Mouse (Mus musculus) fibroblast of lung, adult 2 months (primary cell): ENCODE data around the gene Gjb4.
A peak's percentile ranks its signal among the peaks of the same experiment; 100 is the strongest.

Experiments
- DNase-seq: peaks from one replicate; pipeline ENCODE4 v3.0.0-alpha.2; 2011; ENCODE audit warnings: low read depth

Gene Gjb4

DNA sequence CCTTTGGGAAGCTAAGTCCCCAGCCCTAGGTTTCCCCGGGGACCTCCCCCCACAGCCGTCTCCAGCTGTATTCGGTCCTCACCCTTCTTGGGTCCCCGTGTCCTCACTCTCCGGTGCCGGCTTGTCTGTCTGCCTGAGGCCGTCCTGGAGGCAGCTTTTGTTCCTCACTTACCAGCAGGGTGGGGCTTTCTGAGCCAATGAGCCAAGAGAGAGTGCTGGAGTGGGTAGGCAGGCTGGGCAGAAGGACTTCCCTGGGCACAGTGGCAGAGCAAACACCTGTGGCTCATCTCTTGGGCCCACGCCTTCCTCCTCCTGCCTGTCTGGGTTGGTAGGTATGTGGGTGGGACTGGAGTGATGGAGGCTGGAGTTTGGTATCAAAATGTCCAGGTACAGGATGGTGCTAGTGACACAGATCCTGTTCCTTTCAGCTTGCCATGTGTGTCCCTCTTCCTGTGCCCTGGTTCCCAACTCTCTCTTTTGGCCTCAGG lies at the start of gene Gjb4:
Gene Gjb4, minus strand, starts transcription at position 131 of the 488 bp plus-strand sequence.
- DNase-seq, result no peak

DNA sequence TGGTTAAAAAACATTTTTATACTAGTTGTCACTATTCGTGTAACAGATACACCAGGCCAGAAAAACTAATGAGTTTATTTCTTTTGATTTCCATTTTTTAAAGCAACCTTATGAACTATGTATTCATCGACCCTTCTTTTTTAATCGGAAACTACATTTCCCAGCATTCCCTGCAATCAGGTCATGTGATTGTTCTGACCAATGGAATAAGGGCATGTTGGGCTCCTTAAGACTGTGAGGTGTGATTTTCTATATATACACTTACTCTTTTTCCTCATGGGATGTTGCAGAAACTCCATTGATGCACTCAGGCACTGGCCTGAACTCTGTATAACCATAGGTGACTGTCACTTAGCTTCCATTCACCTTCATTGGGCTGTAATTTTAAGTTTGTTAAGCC lies 48.7 kb upstream of the Gjb4 start:
- no peak for DNase-seq

DNA sequence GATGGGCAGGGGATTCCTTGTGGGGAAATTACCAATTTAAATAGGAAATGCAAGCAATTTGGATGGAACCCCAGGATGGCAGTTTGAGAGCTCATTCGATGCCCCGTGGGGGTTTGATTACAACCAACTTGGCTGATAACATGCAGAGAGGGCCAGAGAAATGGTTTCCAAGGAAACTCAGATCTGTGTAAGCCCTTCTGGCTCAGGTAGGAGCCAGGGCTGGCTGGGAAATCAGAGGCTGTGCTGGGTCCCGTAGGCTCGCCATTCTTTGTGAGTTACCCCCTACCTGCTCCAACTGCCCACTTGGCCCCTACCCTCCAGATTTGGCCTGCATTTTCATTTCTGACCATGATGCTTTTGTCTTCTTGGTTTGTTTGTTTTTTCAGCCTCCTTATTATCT lies 48.3 kb upstream of the Gjb4 start:
- no peak for DNase-seq

DNA sequence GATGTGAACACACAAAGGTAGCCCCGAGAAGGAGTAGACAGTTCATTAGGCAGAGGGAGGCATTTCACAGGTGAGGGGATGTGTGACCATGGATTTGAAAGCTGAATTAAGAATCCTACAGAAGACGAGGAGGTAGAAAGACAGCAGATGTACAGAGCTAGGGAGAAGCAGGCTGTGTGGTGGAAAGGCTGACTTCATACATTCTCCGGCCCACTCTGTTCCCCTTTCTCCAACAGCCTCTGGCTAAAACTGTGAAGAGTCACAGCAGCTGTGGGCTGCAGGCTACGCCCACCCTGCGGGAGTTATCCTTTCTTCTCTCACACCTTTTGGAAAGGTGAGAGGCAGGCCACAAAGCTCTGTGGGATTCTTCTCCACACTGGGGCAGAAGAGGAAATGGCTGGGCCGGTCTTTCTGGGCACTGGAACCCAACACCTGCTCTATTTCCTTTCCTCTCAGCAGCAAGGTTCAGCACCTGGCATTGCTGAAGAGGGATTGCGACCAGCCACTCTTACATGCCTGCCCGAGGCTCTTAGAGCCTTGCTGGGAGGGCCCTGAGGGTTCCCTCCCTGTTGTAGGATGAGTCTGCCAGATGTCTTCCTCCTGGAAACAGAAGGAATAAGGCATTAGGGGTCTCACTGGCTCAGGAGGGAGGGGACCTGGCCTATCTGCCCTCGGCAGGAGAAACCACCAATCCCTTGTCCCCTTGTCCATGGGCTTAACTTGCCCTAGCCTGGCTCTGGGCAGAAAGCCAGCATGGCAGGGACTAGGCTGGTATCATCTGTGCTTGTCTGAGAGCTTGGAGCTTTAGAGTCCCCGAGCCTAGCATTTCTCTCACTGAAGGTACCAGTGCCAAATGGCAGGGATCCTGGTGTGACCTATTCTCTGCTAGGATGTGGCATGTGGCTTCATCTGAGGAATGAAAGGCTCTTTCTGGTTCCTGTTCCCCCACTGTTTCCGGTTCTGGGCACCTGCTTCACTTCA lies 46.6 kb upstream of the Gjb4 start:
- no peak for DNase-seq

DNA sequence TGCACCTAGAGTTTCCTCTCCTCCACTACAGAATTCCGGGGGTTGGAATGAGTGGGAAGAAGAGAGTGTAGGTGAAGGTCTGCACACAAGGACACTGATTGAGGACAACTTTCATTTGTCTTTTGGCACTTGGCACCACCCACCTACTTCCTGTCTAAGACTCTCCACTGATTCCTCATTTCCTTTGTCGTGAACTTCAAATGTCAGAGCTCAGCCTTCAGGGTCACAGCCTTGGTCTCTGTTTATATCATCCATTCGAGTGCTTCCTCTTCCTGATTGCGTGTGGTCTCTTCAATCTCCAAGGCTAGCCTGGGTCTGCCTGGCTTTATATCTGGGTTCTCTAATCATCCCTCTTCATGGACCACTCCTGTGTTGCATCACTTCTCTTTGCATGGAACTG lies 41.7 kb upstream of the Gjb4 start:
- DNase-seq, result no peak

DNA sequence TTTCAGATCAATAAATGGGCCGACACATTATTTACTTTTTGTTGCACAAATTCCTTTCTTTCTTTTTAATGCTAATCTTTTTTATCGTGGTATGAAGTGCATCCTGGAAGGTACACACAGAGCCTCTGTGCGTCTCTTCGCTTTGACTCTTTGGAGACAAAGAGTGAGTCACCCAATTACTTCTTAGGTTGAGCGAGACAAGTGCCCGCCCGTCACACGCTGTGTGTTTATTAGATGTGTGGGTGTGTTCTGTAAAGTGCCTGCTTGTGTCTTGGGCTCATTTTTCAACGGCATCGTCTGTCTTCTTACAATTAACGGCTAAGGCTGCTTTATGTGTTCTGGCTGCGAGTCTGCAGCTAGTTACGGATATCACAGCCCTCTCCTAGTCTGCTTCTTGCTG lies 35.8 kb upstream of the Gjb4 start:
- DNase-seq, result no peak

DNA sequence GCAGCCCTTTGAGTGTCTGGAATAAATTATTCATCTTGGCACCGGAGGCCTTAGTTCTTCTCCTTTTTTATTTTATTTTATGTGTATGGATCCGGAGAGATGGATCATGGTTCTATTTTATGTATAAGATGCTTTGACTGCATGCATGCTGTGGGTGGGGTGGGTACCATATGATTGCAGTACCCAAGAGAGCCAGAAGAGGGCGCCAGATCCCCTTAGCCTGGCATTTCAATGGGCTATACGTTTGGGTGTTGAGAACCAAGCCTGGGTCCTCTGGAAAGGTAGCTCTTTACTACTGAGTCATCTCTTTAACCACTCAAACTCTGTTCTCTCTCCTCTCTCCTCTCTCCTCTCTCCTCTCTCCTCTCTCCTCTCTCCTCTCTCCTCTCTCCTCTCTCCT lies 23.5 kb upstream of the Gjb4 start:
- no peak for DNase-seq

DNA sequence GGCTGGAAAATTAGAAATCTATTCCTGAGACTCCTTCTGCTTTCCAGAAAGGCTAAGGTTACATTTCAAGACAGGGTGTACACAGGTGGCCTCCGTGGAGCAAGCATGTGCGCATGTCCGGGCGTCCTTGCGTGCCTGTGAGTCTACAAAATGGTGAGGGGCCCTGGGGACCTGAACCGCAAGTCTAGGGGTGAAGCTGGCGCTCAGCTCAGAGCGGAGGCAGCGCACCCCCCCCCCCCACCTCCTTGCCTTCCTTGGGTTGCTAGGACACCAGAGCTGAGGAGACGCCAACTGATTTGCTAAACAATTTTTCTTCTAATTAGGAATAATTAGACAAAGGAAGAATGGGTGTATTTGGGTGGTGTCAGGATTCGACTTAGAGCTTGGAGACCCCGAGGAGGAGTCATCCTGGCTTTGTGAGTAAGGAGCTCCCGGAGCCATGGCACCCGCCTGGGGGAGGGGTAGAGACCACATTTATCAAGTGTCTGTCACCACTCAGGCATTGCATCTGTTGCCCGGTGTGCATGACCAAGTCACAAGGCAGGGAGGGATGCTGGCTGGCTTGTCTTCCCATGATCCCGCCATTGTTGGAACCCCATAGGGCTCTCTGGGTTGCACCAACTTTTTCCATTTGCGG lies 21.8 kb upstream of the Gjb4 start:
- no peak for DNase-seq

DNA sequence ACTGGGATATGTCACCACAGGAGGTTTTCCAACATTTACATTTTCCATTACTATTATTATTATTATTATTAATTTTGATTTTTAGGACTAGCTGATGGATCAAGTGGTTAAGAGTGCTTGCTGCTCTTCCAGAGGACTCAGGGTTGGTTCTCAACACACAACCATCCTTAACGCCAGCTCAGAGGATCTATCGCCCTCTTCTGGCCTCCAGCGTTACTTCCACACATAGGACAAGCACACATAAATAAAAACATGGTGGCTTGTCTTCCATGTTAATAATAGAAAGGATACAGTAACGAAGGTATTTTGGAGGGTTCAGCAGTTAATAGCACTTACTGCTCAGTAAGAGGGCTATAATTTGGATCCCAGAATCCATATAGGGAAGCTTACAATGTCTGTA lies 20.8 kb upstream of the Gjb4 start:
- no peak for DNase-seq

DNA sequence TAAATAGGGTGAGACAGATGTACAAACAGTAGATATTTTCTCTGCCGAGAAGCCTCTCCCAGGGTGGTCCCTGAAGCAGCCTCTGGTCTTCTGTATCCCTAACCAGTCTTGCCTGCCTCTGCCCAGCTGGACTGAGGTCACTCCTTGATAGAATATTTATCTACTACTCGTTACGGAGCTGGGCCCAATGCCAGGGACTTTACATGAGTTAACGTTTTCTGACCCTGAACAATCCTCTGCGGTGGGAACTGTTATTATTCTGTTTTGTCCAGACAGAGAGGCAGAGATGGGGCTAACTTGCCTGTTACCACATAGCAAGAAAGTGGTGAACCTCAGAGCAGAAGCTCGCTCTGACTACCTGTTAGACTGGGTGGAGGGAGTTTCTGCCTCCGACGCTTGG lies 19.6 kb upstream of the Gjb4 start:
- no peak for DNase-seq

DNA sequence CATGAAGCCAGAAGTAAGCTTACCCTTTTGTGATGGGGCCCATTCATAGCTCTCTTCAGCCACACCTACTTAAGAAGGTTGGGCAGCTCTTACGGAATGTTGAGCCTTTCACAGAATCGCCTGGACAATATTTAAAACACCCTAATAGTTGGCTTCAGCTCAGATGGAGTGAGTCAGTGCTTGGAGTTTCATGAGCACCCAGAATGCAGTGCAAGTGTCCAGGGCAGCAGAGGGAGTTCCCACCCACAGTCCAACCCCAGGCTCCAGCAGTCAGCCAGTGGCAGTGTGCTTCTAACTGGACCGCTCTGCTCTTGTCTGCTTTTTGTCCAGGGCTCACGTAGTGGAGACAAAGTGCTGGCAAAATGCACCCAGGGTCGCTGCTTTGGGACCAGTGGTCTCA lies 17.7 kb upstream of the Gjb4 start:
- peak; percentile 72 for DNase-seq

DNA sequence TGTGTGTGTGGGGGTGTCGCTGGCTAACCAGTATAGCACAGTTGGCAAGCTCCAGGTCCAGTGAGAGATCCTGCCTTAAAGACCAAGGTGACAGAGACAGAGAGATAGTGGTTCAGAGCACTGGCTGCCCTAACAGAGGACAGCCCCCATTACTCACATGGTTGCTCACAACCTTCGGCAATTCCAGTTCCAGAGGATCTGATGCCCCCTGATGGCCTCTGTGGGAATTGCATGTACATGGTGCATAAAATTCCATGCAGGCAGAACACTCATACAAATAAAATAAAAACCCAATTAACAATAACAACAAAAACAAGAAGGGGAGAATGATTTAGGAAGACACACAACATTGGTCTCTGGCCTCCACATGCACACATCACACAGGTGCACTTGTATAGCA lies 16.6 kb upstream of the Gjb4 start:
- no peak for DNase-seq

DNA sequence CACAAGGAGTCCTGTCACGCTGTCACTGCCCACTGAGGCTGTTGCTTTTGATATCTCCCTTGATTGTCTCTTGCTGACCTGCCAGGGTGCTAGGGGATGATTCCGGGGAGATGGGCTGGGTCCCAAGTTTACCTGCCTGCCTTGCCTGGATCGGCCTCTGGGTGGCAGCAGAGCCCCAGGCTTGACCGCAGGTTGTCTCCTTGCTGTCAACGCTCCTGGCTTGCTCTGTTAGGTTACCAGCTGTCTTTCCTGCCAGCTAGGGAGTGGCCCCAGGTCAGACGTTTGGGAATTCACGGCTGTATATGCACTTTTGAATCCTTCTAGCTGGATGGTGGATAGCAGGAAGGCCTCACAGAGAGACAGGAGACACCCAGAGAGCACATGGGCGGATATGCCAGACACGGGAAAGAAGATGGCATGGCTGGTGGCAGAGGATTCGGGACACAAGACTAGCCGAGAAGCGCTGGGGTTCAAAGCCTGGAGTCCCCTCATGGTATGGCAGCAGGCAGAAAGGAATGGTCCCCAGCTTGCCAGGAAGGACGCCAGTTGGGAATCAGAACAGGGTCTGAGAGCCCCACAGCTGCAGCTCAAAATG lies 14.6 kb upstream of the Gjb4 start:
- no peak for DNase-seq

DNA sequence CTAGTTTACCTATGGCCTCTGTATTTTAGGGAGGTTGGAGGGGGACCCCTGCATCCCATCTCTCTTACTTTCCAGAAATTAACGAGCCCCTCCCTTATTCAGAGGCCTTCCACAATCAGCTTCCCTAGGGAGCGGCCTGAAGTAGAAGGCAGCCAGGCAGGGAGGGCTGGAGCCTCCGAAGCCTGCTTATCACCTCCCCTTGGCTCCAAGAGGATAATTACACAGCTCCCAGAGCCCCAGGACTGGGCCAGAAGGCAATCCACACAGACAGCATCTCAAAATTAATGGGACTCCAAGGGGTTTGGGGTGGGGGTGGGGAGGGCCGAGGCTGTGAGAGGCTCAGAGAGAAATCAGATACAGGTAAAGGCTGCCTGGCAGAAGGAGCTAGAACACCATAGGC lies 12.0 kb upstream of the Gjb4 start:
- no peak for DNase-seq

DNA sequence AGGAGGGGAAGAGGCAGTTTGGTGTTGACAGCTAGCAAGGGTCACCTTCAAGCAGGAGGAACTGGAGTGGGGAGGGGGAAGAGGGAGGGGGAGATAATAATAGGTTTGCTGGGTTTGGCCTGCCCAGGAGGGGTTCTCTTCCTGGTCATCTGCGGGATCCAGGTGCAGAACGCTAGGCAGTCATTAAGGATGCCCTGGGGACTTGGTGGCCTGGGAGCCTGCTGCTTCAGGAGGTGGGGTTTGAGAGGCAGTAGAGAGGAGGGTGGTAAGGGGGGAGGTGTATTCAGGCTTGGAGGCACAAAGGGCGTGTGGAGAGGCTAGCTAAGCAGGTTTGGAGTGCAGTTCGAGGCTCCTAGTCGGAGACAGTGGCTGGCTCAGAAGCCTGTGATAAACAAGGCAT lies 11.6 kb upstream of the Gjb4 start:
- no peak for DNase-seq

DNA sequence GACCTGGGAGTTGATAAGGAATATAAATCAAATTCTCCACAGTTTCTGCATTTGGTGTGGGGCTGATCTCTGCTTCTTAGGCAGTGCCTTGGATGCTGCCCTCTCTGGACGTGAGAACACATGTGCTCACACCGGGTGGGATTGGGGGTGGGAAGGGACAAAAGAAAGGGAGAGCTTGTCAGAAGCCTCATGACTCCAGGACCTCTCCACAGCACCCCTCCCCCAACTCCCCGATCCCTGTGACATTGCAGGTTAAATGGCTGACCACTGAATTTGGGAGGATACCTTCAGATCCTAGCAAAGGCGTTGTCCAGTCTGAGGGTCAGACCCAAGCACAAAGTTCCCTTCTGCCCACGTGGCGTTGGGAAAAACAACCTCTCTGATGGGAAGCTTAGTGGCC lies 10.6 kb upstream of the Gjb4 start:
- DNase-seq, result no peak

DNA sequence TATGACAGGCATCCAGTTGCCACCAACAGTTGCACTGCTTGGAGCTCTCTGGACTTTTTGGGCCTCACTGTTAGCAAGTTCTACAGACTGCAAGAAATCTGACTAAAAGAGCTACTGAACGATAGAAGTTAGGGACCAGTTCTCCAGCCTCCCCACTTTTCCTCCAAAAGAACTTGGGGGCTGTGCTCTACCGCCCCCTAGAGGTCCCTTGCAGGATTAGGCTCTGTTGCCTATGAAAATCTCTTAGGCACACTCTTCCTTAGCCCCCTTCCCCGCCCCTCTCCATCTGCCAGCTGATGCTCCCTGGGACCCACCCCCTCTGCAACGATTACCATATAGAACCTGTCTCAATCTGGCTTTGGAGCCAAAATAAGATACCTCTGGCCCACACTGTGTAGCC lies 9.4 kb upstream of the Gjb4 start:
- DNase-seq, result no peak

DNA sequence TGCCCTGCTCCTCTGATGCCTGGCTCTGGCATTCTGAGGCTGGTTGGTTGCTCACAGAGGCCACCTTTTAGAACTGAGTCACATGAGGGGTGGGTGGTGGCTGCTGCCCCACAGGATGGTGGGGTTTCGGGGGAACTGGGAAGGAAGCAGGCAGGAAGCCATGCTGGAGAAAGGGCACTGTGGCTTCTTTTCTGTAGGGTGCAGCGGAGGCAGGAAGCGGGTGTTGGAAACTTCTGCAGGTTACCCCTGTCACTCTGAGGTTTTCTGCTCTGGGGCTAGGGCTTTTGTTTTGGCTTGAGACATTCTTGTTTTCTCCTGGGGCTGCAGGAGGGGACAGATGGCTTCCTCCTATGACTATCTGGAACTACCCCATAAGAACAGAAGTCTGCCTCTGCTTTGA lies 8.6 kb upstream of the Gjb4 start:
- no peak for DNase-seq

DNA sequence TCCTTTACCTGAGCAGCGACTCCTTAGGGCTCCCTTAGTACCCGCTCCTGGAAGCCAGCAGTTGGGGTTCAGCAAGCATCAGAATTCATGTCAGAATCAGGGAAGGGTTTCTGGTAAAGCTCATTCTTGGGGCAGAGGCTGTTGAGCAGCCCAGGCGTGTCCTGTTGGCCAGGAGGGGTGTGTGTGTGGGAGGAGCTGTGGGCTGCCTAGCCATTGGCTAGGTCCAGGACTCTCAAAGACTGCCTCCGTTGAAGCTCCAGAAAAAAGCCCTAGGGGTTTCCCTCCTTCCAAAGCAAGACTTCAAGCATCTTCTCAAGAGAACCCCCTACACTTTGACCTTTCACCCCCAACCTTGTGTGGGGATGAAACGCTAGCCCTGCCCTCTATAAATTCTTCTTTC lies 4.1 kb upstream of the Gjb4 start, which contains the start of gene Gjb5:
Gene Gjb5, minus strand, starts transcription at position 164 of the 400 bp plus-strand sequence.
- DNase-seq, result no peak

DNA sequence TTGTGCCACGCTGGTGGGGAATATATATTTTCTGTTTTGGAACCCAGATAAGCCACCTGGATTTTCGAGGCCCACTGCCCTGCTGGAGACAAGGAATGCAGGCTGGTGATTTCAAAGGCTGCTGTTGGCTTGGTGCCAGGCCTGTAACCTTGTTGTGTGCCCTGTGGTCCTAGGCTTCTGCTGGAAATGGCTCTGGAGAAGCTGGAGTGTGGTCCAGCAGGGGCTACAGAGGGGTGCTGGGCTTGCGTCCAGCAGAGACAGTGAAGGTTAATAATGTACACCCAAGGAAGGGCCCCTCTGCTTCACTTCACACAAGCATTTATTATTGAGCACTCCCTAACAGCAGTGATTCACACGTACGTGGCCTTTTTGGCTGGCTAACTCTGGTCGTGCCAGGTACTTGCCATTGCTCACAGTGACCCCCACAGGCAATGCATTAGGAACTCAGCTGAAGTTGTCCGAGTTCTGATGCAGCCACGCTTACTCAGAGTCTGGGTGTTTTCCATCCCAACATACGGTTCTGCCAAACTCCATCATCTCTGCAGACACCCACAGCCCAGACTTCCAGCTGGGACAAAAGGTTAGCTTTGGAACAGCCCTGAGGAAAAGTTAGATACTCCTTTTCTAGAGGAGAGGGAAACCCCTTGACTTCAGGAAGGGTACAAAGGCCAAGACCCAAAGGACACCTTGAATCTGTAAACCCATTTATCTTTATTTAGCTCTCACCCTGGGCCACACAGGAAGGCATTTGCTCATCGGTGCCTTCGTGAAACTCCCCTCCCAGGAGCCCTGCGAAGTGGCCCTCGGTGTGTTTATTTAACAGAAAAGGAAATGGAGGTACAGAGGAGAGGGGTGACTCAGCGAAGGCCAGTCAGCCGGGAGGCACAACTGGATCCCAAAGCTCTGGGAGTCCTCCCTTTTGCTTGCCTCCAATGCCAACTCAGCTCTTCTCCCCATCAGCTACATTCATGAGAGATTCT lies 915 bp upstream of the Gjb4 start:
- DNase-seq, result peak; percentile 96

DNA sequence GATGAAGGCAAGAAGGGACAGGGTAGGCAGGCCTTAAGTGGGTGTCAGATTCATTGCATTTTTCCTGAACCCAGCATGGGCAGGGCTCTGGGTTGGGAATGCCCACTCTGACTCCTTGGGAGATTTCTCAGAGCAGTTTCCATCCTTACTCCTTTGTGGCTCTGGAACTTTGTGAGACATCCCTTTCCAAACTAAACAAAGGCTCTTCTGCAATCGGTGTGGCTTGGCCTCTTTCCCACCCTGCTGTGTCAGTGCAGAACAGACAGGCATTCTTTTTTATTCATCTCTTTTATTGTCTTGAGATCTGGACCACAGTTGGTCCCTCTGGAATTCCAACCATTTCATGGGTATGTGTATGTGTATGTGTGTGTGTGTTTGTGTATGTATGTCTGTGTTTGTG lies 1.3 kb downstream of the Gjb4 start:
- peak; percentile 82 for DNase-seq
